Mouse (Mus musculus) midbrain, embryonic 14.5 days (tissue): Measurements from ENCODE around the gene P3h4. TPM values are rescaled to one million over a fixed set of nuclear protein-coding genes. Genes with fewer than 3 reads are reported as not detected.

Experiments
- ATAC-seq: fragments of 200-750 bp; cut with Nextera tagmentation; 2 replicates; pipeline ENCODE4 v1.8.0; 2017; ENCODE audit warnings: moderate number of reproducible peaks, moderate library complexity; ENCODE audit not compliant: low FRiP score, low TSS enrichment
- DNase-seq: peaks from one replicate; pipeline ENCODE4 v3.0.0-alpha.2; 2015
- H3K27ac ChIP-seq: fragments of 300-500 bp; sonication (generic); replicated peaks from 2 replicates; pipeline ENCODE4 v1.5.1; 2014; ENCODE audit warnings: mild to moderate bottlenecking, low read depth, low read length, moderate library complexity
- H3K27me3 ChIP-seq: fragments of 300-500 bp; sonication (generic); 2 replicates; pipeline ENCODE4 v1.6.1; 2014; ENCODE audit warnings: low read length, control low read depth, mixed read lengths; ENCODE audit not compliant: control insufficient read depth, insufficient read depth
- H3K36me3 ChIP-seq: fragments of 300-500 bp; sonication (generic); 2 replicates; pipeline ENCODE4 v1.6.1; 2014; ENCODE audit warnings: low read length, control low read depth; ENCODE audit not compliant: control insufficient read depth, insufficient read depth
- H3K4me1 ChIP-seq: fragments of 300-500 bp; sonication (generic); 2 replicates; pipeline ENCODE4 v1.6.1; 2014; ENCODE audit warnings: mild to moderate bottlenecking, antibody characterized with exemption, low read length, control low read depth; ENCODE audit not compliant: control insufficient read depth, insufficient read depth
- H3K4me2 ChIP-seq: fragments of 300-500 bp; sonication (generic); 2 replicates; pipeline ENCODE4 v1.6.1; 2014; ENCODE audit warnings: mild to moderate bottlenecking, low read length, moderate library complexity
- H3K4me3 ChIP-seq: fragments of 300-500 bp; sonication (generic); replicated peaks from 2 replicates; pipeline ENCODE4 v1.5.1; 2014; ENCODE audit warnings: low read depth, low read length
- H3K9ac ChIP-seq: fragments of 300-500 bp; sonication (generic); replicated peaks from 2 replicates; pipeline ENCODE4 v1.6.1; 2014; ENCODE audit warnings: mild to moderate bottlenecking, low read length, moderate library complexity
- H3K9me3 ChIP-seq: fragments of 300-500 bp; sonication (generic); 2 replicates; pipeline ENCODE4 v1.6.1; 2016; ENCODE audit warnings: low read length, control low read depth, mixed read lengths; ENCODE audit not compliant: control insufficient read depth
- WGBS: fragments of 180-500 bp; shearing (Covaris S2); extraction: QIAGEN DNeasy Blood & Tissue Kit; methylation state at CpG from one replicate; pipeline ENCODE4 v1.1.7; 2014; 5-methylcytosine and 5-hydroxymethylcytosine counted together
- polyA plus RNA-seq: library from polyadenylated mRNA; unstranded; fragments of >200 nt; fragmentation: Nextera tagmentation; extraction: Ambion mirVana; gene quantifications from 2 replicates; pipeline ENCODE4 v1.2.1, GENCODE M21; 2014

P3h4 gene
- polyA plus RNA-seq, 1 experiment from 2014 or later = 16.4 TPM

DNA sequence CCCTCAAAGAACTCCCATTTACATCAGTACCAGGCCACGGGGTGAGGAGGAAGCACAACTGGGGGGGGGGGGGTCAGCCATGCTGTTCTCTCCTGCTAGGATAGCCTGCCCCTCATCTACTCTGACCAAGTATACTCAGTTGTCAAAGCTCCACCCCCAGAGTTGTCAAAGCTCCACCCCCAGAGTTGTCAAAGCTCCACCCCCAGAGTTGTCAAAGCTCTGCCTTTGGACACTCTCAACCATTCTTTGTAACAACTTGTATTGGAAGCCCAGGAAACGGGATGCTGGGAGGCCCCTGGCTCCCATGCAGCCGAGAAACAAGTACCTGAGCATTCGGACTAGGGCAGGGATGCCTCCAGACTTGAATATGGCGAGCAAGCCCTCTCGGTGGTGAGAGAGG, 32.0 kb downstream of the P3h4 start:
- Histone ChIP-seq H3K9ac (no peak overlapping the region), H3K27ac (no peak overlapping the region), H3K9me3 (no peaks in the 10 kb centered on the region), H3K36me3 (peaks cover 82% of the 10 kb centered on the region), H3K4me2 (no peak overlapping the region), H3K27me3 (no peaks in the 10 kb centered on the region), H3K4me1 (no peaks in the 10 kb centered on the region), H3K4me3 (no peak overlapping the region)
- 81% methylated on average over 6 of the region's 6 CpGs for WGBS
- ATAC-seq = no peak
- no peak for DNase-seq

DNA sequence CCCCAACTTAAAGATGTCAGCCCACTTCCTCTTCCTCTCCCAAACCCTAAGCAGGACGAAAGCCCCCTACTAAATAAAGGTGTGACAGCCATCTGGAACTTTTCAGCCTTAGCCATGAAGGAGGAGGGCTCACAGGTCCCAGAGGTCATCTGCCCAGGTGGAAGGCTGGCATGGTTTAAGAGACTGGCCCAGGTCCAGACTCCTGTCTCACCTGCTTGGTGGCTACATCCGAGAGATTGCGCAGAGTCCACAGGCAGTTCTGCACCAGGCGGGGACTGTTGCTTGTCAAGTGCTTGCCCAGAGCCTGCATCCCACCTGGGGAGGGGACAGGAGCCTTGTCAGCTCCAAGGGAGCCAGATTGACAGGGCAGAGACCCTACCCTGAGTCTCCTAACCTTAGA, 35.3 kb downstream of the P3h4 start:
- peaks cover 87% of the 10 kb centered on the region for H3K36me3 ChIP-seq
- H3K27me3 ChIP-seq = no peaks in the 10 kb centered on the region
- no peak overlapping the region for H3K27ac ChIP-seq
- no peaks in the 10 kb centered on the region for H3K4me1 ChIP-seq
- WGBS = 91% methylated on average over 4 of the region's 4 CpGs
- ATAC-seq (no peak), DNase-seq (no peak)
- no peak overlapping the region for H3K9ac ChIP-seq
- no peak overlapping the region for H3K4me3 ChIP-seq
- H3K9me3 ChIP-seq = no peaks in the 10 kb centered on the region
- no peak overlapping the region for H3K4me2 ChIP-seq

DNA sequence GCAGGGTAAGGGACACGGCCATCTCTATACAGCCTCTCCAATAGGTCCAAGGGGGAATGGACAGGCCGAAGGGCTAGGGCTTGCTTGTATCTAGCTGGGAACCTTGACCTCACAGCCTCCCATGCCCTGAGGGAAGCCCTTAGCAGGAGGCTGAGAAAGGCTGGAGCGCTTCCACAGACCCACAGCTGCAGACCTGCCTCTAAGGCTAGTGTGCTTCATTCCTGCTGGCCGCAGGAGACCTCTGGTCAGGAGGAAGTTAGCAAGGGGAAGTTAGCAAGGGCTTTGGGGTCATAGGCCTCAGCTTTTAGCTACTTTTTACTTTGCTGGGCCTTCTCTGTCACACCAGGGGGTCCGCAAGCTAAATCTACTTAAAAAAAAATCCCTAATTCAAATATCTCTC, 36.2 kb downstream of the P3h4 start:
- Histone ChIP-seq H3K4me3 (no peak overlapping the region), H3K4me2 (no peak overlapping the region), H3K4me1 (no peaks in the 10 kb centered on the region), H3K9ac (no peak overlapping the region), H3K9me3 (no peaks in the 10 kb centered on the region), H3K27me3 (no peaks in the 10 kb centered on the region), H3K27ac (no peak overlapping the region), H3K36me3 (peaks cover 87% of the 10 kb centered on the region)
- no peak for ATAC-seq
- DNase-seq = no peak
- 86% methylated on average over 5 of the region's 5 CpGs for WGBS

DNA sequence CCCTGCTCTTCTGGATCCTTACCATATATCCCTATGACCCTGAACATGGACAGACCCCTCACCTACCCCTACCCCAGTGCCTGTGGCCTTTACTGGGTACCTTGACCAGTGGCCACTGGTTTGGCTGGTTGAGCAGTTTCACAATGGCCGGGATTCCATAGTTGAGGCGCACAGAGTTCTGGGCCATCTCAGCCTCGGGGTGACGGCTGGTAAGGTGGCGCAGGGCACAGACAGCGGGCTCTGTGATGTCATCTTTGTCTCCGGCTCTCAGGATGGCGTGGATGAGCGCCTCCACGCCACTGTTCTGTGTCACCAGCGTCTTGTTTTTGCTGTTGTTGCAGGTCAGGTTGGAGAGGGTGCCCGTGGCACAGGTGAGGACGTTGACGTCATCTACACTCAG, 36.6 kb downstream of the P3h4 start:
- Histone ChIP-seq H3K27me3 (no peaks in the 10 kb centered on the region), H3K9ac (no peak overlapping the region), H3K36me3 (peaks cover 87% of the 10 kb centered on the region), H3K4me1 (no peaks in the 10 kb centered on the region), H3K27ac (no peak overlapping the region), H3K4me2 (no peak overlapping the region), H3K9me3 (no peaks in the 10 kb centered on the region), H3K4me3 (no peak overlapping the region)
- DNase-seq (no peak), ATAC-seq (no peak)
- WGBS = 95% methylated on average over 14 of the region's 14 CpGs

DNA sequence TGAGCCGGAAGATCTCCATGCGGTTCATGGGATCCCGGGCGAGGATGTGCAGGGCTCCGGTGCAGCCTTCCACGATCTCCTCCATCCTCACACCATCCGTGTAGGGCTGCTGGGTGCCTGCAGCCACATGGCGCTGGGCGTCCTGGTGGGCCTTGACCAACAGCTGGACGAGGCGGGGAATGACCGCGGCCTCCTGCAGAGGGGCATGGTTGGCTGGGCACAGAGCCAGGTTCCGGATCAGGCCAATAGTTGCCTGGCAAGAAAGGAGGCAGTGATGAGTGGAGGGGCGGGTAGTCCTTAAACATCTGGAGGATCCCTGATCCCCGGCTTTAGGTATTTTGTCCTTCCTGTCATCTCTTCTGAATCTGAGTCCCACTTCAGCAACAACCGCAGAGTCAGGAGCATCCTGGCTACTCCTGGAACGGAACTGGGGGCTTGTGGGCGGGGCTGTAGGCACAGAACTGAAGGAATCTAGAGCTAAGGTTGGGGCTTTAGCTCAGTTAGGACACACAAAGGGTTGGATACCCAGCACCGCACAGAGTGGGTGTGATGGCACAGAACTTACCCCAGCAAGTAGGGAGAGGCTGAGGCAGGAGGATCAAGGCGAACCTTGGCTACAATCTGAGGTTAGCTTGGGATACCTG, 37.8 kb downstream of the P3h4 start:
- no peak overlapping the region for H3K4me2 ChIP-seq
- ATAC-seq = no peak
- peaks cover 87% of the 10 kb centered on the region for H3K36me3 ChIP-seq
- no peak overlapping the region for H3K9ac ChIP-seq
- H3K27ac ChIP-seq = no peak overlapping the region
- no peaks in the 10 kb centered on the region for H3K27me3 ChIP-seq
- 88% methylated on average over 21 of the region's 21 CpGs for WGBS
- no peak overlapping the region for H3K4me3 ChIP-seq
- no peaks in the 10 kb centered on the region for H3K9me3 ChIP-seq
- no peaks in the 10 kb centered on the region for H3K4me1 ChIP-seq
- DNase-seq = no peak

DNA sequence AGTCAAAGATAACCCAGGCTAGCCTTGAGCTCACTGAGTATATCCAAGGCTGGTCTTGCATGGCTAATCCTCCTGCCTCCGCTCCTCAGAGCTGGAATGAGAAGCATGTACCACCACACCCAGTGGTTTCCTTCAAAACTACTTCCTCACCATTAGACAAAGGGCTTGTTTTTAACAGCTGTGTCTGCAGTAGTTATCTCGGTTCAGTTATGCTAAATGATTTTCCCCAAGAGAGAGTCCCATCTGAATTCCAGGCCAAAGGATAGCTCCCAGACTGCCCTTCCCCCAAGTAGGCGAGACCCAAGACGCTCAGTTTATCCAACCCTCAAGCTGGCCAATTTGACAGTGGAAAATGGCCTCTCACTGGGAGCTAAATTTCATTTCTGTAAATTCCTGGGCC, 38.6 kb downstream of the P3h4 start:
- no peak for ATAC-seq
- no peak for DNase-seq
- no peak overlapping the region for H3K9ac ChIP-seq
- no peaks in the 10 kb centered on the region for H3K27me3 ChIP-seq
- H3K36me3 ChIP-seq = peaks cover 87% of the 10 kb centered on the region
- no peaks in the 10 kb centered on the region for H3K9me3 ChIP-seq
- 80% methylated on average over 4 of the region's 4 CpGs for WGBS
- H3K4me1 ChIP-seq = no peaks in the 10 kb centered on the region
- no peak overlapping the region for H3K4me2 ChIP-seq
- H3K4me3 ChIP-seq = no peak overlapping the region
- no peak overlapping the region for H3K27ac ChIP-seq

DNA sequence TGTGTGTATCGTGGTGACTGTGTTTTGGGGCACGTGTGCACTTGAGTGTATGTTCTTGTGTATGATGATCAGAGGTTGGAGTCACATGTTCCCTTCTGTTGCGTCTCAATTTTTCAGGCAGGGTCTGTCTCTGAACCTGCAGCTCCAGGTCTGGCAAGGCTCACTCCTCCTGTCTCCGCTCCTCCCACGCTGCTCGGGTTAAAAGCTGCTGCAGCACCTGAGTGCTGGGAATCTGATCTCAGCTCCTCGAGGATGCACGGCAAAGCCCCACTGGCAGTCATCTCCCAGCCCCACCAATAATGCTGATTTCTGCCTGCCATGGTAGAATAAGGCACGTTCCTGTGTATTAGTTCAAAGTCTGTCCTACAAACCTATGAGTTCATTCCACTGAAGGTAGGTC, 39.5 kb downstream of the P3h4 start:
- Histone ChIP-seq H3K27ac (no peak overlapping the region), H3K4me2 (no peak overlapping the region), H3K36me3 (peaks cover 85% of the 10 kb centered on the region), H3K4me1 (no peaks in the 10 kb centered on the region), H3K4me3 (no peak overlapping the region), H3K27me3 (no peaks in the 10 kb centered on the region), H3K9me3 (no peaks in the 10 kb centered on the region), H3K9ac (no peak overlapping the region)
- ATAC-seq = no peak
- DNase-seq = no peak
- 90% methylated on average over 9 of the region's 9 CpGs for WGBS

DNA sequence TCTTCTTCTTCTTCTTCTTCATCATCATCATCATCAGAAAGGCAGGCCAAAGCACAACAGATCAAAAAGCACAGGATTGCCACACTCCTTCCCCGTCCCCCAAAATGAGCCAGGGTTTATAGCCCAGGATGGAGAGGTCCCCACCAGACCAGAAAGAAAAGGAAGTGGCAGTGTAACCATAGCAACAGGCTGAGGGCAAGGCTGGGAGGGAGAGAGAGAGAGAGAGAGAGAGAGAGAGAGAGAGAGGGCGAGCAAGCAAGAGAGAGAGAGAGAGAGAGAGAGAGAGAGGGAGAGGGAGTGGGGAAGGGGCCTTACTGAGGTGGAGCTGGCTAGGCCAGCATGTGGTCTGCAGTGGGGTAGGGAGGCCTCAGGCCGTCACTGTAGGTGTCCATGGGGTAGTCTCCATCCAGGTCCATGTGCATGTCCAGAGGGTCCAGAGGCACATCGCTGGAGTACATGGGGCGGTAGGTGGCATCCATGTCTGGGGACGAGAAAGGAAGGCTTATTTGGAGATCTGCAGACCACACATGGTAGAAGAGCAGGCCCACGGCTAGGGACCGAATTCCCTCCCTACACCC, 42.6 kb downstream of the P3h4 start:
- Histone ChIP-seq H3K27ac (no peak overlapping the region), H3K27me3 (no peaks in the 10 kb centered on the region), H3K4me3 (no peak overlapping the region), H3K9ac (no peak overlapping the region), H3K9me3 (no peaks in the 10 kb centered on the region), H3K4me1 (no peaks in the 10 kb centered on the region), H3K36me3 (peaks cover 68% of the 10 kb centered on the region), H3K4me2 (no peak overlapping the region)
- ATAC-seq = no peak
- peak; percentile 49 for DNase-seq
- 65% methylated on average over 7 of the region's 8 CpGs for WGBS

DNA sequence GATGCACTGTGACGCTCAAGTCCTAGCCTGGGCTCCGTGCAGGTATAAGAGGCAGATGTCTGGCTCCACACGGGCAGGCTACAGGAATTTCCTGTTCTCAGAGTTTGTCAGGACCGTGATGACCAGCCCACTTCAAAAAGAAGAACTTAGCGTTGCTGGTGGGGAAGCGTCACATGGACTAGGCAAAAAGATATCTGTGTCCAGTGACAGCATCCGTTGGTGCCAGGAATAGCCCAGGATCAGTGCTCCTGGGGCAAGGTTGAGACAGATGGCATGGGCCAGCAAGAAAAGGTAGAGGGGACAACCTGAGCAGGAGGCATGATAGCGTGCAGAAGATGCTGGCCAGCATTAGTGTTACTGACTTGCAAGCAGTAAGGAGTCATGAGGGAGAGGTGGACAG, 44.8 kb downstream of the P3h4 start:
- no peak overlapping the region for H3K4me3 ChIP-seq
- H3K27ac ChIP-seq = no peak overlapping the region
- H3K9ac ChIP-seq = no peak overlapping the region
- H3K36me3 ChIP-seq = peaks cover 47% of the 10 kb centered on the region
- H3K4me1 ChIP-seq = no peaks in the 10 kb centered on the region
- no peak overlapping the region for H3K4me2 ChIP-seq
- DNase-seq (no peak), ATAC-seq (no peak)
- H3K9me3 ChIP-seq = no peaks in the 10 kb centered on the region
- 84% methylated on average over 8 of the region's 8 CpGs for WGBS
- H3K27me3 ChIP-seq = no peaks in the 10 kb centered on the region
